Mouse (Mus musculus) myocyte (in vitro differentiated cells): ENCODE results near the gene Rabep1. TPM values are rescaled to one million over a fixed set of nuclear protein-coding genes. Genes with fewer than 3 reads are reported as not detected.
A peak's percentile ranks its signal among the peaks of the same experiment; 100 is the strongest.
"Not testable (repeated sequence)": the region's sequence is repeated elsewhere in the genome, so short reads cannot be mapped to it uniquely, and the experiment has no call there.

ENCODE experiments used
- H3K27me3 ChIP-seq: one replicate; pipeline ENCODE4 v1.6.1; 2011; ENCODE audit not compliant: control insufficient read depth, insufficient read depth, insufficient read length
- H3K36me3 ChIP-seq: one replicate; pipeline ENCODE4 v1.6.1; 2011; ENCODE audit not compliant: control insufficient read depth, insufficient read depth
- H3K4me2 ChIP-seq: one replicate; pipeline ENCODE4 v1.6.1; 2011; ENCODE audit warnings: low read depth, control low read depth
- H3K4me3 ChIP-seq: one replicate; pipeline ENCODE4 v1.5.1; 2011; ENCODE audit warnings: mild to moderate bottlenecking, control low read depth, moderate library complexity
- H3K79me2 ChIP-seq: one replicate; pipeline ENCODE4 v1.6.1; 2011; ENCODE audit not compliant: control insufficient read depth, insufficient read depth
- H3ac ChIP-seq: one replicate; pipeline ENCODE4 v1.6.1; 2011; ENCODE audit not compliant: control insufficient read depth, insufficient read length
- CEBPB ChIP-seq: IDR thresholded peaks from 2 replicates; pipeline ENCODE4 v1.6.1; 2011; ENCODE audit warnings: mild to moderate bottlenecking, moderate library complexity; ENCODE audit not compliant: poor library complexity, insufficient read depth, severe bottlenecking
- E2F4 ChIP-seq: IDR thresholded peaks from one replicate; pipeline ENCODE4 v1.6.1; 2011; ENCODE audit warnings: mild to moderate bottlenecking, control low read depth, moderate library complexity; ENCODE audit not compliant: insufficient read depth
- MAX ChIP-seq: IDR thresholded peaks from one replicate; pipeline ENCODE4 v1.6.1; 2011; ENCODE audit warnings: low read depth, mild to moderate bottlenecking, control low read depth
- MYOD1 ChIP-seq, 3 experiments: IDR thresholded peaks; one replicate each; pipeline ENCODE4 v1.6.1; 2011; ENCODE audit warnings: control low read depth in 2 of 3, low read depth in 2 of 3, mild to moderate bottlenecking in 2 of 3, moderate library complexity in 1 of 3; ENCODE audit not compliant: insufficient read length in 2 of 3, control insufficient read depth in 1 of 3
- MYOG ChIP-seq, 3 experiments: IDR thresholded peaks; one replicate each; pipeline ENCODE4 v1.6.1; 2011; ENCODE audit warnings: control low read depth in 2 of 3, low read depth in 2 of 3, mild to moderate bottlenecking in 2 of 3; ENCODE audit not compliant: insufficient read length in 2 of 3, control insufficient read depth in 1 of 3, insufficient read depth in 1 of 3
- POLR2A ChIP-seq: IDR thresholded peaks from one replicate; pipeline ENCODE4 v1.6.1; 2011; ENCODE audit warnings: low read depth, mild to moderate bottlenecking, control low read depth, moderate library complexity; ENCODE audit not compliant: insufficient read length
- POLR2AphosphoS2 ChIP-seq: IDR thresholded peaks from one replicate; pipeline ENCODE4 v1.6.1; 2011; ENCODE audit warnings: low read depth, control low read depth; ENCODE audit not compliant: insufficient read length
- REST ChIP-seq: IDR thresholded peaks from one replicate; pipeline ENCODE4 v1.6.1; 2011; ENCODE audit warnings: mild to moderate bottlenecking, control low read depth, moderate library complexity; ENCODE audit not compliant: insufficient read depth, insufficient read length
- SRF ChIP-seq: IDR thresholded peaks from one replicate; pipeline ENCODE4 v1.6.1; 2011; ENCODE audit warnings: low read depth; ENCODE audit not compliant: control insufficient read depth, insufficient read length
- TCF12 ChIP-seq: IDR thresholded peaks from one replicate; pipeline ENCODE4 v1.6.1; 2011; ENCODE audit warnings: mild to moderate bottlenecking, control low read depth; ENCODE audit not compliant: poor library complexity, insufficient read depth, severe bottlenecking
- TCF3 ChIP-seq: IDR thresholded peaks from one replicate; pipeline ENCODE4 v1.6.1; 2011; ENCODE audit warnings: low read depth, control low read depth; ENCODE audit not compliant: insufficient read length
- USF1 ChIP-seq: IDR thresholded peaks from one replicate; pipeline ENCODE4 v1.6.1; 2011; ENCODE audit warnings: low read depth, mild to moderate bottlenecking, control low read depth, moderate library complexity
- polyA plus RNA-seq: library from polyadenylated mRNA; unstranded; fragments of >200 nt; fragmentation: generic; extraction: Trizol; gene quantifications from one replicate; pipeline ENCODE4 v1.2.1, GENCODE M21; 2012; ENCODE audit warnings: missing spikeins

Rabep1 gene
- polyA plus RNA-seq, 1 experiment, result 16.1 TPM

- peaks cover 60% of the 10 kb centered on the region for H3K79me2 ChIP-seq
- no peaks in the 10 kb centered on the region for H3K27me3 ChIP-seq
- H3K4me3 ChIP-seq, result peak overlapping the region; percentile 34
- H3K36me3 ChIP-seq, result no peaks in the 10 kb centered on the region
- no peak overlapping the region for H3ac ChIP-seq
- H3K4me2 ChIP-seq, result peak overlapping the region; percentile 76
- TF ChIP-seq REST (no peak), MYOG (IDR thresholded peaks at IDR 0.05; ENCODE audit: control insufficient read depth in 1 of 3, insufficient read depth in 1 of 3, insufficient read length in 2 of 3, low read depth in 2 of 3) (no peak), POLR2AphosphoS2 (no peak), TCF12 (no peak), POLR2A (no peak), CEBPB (no peak), E2F4 (no peak), SRF (no peak), MYOD1 (IDR thresholded peaks at IDR 0.05; ENCODE audit: control insufficient read depth in 1 of 3, insufficient read length in 2 of 3, low read depth in 2 of 3) (no peak), MAX (no peak), TCF3 (no peak), USF1 (no peak)
Observed at GRCm38 (mm10) chr11:70846029-70846428, 1.5 kb downstream of the Rabep1 start.

GRCm38 (mm10) chr11:70860371-70860770 is 15.8 kb downstream of the Rabep1 start:
- peaks cover 91% of the 10 kb centered on the region for H3K79me2 ChIP-seq
- TF ChIP-seq CEBPB, result no peak
- TF ChIP-seq USF1, result no peak
- peak; percentile 34 for TF ChIP-seq TCF3
- no peak for TF ChIP-seq TCF12
- TF ChIP-seq MYOG (IDR thresholded peaks at IDR 0.05; ENCODE audit: control insufficient read depth in 1 of 3, insufficient read depth in 1 of 3, insufficient read length in 2 of 3, low read depth in 2 of 3), result peak; percentile 28 to 84 (median 36)
- no peak for TF ChIP-seq POLR2AphosphoS2
- no peak for TF ChIP-seq MAX
- no peak for TF ChIP-seq REST
- no peak for TF ChIP-seq POLR2A
- no peak for TF ChIP-seq SRF
- no peak for TF ChIP-seq E2F4
- TF ChIP-seq MYOD1 (IDR thresholded peaks at IDR 0.05; ENCODE audit: control insufficient read depth in 1 of 3, insufficient read length in 2 of 3, low read depth in 2 of 3), result peak in 2 of 3 experiments; percentile 57 to 58
- no peaks in the 10 kb centered on the region for H3K36me3 ChIP-seq
- H3ac ChIP-seq, result no peak overlapping the region
- H3K4me3 ChIP-seq, result no peak overlapping the region
- no peak overlapping the region for H3K4me2 ChIP-seq
- no peaks in the 10 kb centered on the region for H3K27me3 ChIP-seq

- H3K27me3 ChIP-seq, H3K4me2 ChIP-seq, H3K4me3 ChIP-seq, H3K36me3 ChIP-seq, H3ac ChIP-seq: not testable (repeated sequence)
- peaks cover 97% of the 10 kb centered on the region for H3K79me2 ChIP-seq
Observed at GRCm38 (mm10) chr11:70863204-70863603, 18.6 kb downstream of the Rabep1 start.

GRCm38 (mm10) chr11:70865223-70865622 is 20.6 kb downstream of the Rabep1 start:
- TF ChIP-seq E2F4 (no peak), MYOG (IDR thresholded peaks at IDR 0.05; ENCODE audit: control insufficient read depth in 1 of 3, insufficient read depth in 1 of 3, insufficient read length in 2 of 3, low read depth in 2 of 3) (peak in 1 of 3 experiments; percentile 29), USF1 (no peak), POLR2A (no peak), SRF (no peak), TCF12 (no peak), MYOD1 (IDR thresholded peaks at IDR 0.05; ENCODE audit: control insufficient read depth in 1 of 3, insufficient read length in 2 of 3, low read depth in 2 of 3) (peak; percentile 18 to 53 (median 48)), CEBPB (no peak)
- H3K36me3 ChIP-seq, result no peaks in the 10 kb centered on the region
- H3ac ChIP-seq, result no peak overlapping the region
- no peak overlapping the region for H3K4me2 ChIP-seq
- no peak overlapping the region for H3K4me3 ChIP-seq
- H3K27me3 ChIP-seq, result no peaks in the 10 kb centered on the region
- H3K79me2 ChIP-seq, result peaks cover 98% of the 10 kb centered on the region

GRCm38 (mm10) chr11:70869263-70869662 is 24.7 kb downstream of the Rabep1 start:
- H3ac ChIP-seq, result no peak overlapping the region
- H3K4me2 ChIP-seq, result no peak overlapping the region
- H3K36me3 ChIP-seq, result no peaks in the 10 kb centered on the region
- H3K79me2 ChIP-seq, result peaks cover 97% of the 10 kb centered on the region
- TF ChIP-seq TCF12, result no peak
- TF ChIP-seq POLR2A, result no peak
- no peak for TF ChIP-seq E2F4
- H3K4me3 ChIP-seq, result no peak overlapping the region
- H3K27me3 ChIP-seq, result no peaks in the 10 kb centered on the region
